Mouse (Mus musculus) forebrain, embryonic 14.5 days (tissue): Measurements from ENCODE around the gene Itpkb. TPM values are rescaled to one million over a fixed set of nuclear protein-coding genes. Genes with fewer than 3 reads are reported as not detected.

ENCODE experiments used
- ATAC-seq: fragments of 200-750 bp; cut with Nextera tagmentation; 2 replicates; pipeline ENCODE4 v1.8.0; 2017; ENCODE audit warnings: mild to moderate bottlenecking, moderate library complexity
- DNase-seq: peaks from one replicate; pipeline ENCODE4 v3.0.0-alpha.2; 2015; ENCODE audit warnings: low spot score
- H3K27ac ChIP-seq: fragments of 300-500 bp; sonication (generic); 2 replicates; pipeline ENCODE4 v1.5.1; 2014; ENCODE audit warnings: low read depth, mild to moderate bottlenecking, control low read depth, low read length, moderate library complexity
- H3K27me3 ChIP-seq: fragments of 300-500 bp; sonication (generic); replicated peaks from 2 replicates; pipeline ENCODE4 v1.6.1; 2014; ENCODE audit warnings: low read length, control low read depth, mixed read lengths; ENCODE audit not compliant: control insufficient read depth, insufficient read depth
- H3K36me3 ChIP-seq: fragments of 300-500 bp; sonication (generic); 2 replicates; pipeline ENCODE4 v1.6.1; 2014; ENCODE audit warnings: low read length, control low read depth; ENCODE audit not compliant: control insufficient read depth, insufficient read depth
- H3K4me1 ChIP-seq: fragments of 300-500 bp; sonication (generic); 2 replicates; pipeline ENCODE4 v1.6.1; 2014; ENCODE audit warnings: antibody characterized with exemption, low read length, control low read depth; ENCODE audit not compliant: control insufficient read depth, insufficient read depth
- H3K4me2 ChIP-seq: fragments of 300-500 bp; sonication (generic); 2 replicates; pipeline ENCODE4 v1.6.1; 2014; ENCODE audit warnings: mild to moderate bottlenecking, control low read depth, low read length
- H3K4me3 ChIP-seq: fragments of 300-500 bp; sonication (generic); 2 replicates; pipeline ENCODE4 v1.5.1; 2014; ENCODE audit warnings: low read depth, low read length, control low read depth
- H3K9ac ChIP-seq: fragments of 300-500 bp; sonication (generic); 2 replicates; pipeline ENCODE4 v1.6.1; 2014; ENCODE audit warnings: mild to moderate bottlenecking, low read length, control low read depth, moderate library complexity
- H3K9me3 ChIP-seq: fragments of 300-500 bp; sonication (generic); replicated peaks from 2 replicates; pipeline ENCODE4 v1.6.1; 2016; ENCODE audit warnings: low read length, control low read depth, mixed read lengths; ENCODE audit not compliant: control insufficient read depth
- WGBS: fragments of 180-500 bp; shearing (Covaris S2); extraction: QIAGEN DNeasy Blood & Tissue Kit; methylation state at CpG from one replicate; pipeline ENCODE4 v1.1.7; 2014; 5-methylcytosine and 5-hydroxymethylcytosine counted together
- polyA plus RNA-seq: library from polyadenylated mRNA; unstranded; fragments of >200 nt; fragmentation: Nextera tagmentation; extraction: Ambion mirVana; gene quantifications from 2 replicates; pipeline ENCODE4 v1.2.1, GENCODE M21; 2014

Itpkb gene
- polyA plus RNA-seq, 1 experiment from 2014 or later = 1.3 TPM

DNA sequence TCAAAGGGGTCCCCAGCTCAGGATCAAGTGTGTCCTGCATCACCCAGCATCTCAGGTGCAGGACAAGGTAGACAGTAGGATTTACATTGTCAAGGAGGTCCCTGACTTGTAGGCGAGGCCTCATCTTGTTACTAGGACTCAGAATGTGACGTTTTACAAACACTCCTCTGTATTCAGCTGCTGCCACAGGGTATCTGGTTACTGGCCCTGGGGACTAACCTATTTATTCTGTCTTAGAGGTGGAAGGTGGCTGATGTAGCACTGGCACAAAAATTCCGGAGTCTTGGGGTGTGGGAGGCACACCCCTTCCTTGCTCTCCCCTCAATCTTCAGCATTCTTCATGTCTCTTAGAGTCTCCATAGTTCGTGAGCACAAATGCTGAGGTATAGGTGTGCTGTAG is 16.8 kb downstream of the Itpkb start:
- 63% methylated on average over 4 of the region's 4 CpGs for WGBS
- no peak for ATAC-seq

DNA sequence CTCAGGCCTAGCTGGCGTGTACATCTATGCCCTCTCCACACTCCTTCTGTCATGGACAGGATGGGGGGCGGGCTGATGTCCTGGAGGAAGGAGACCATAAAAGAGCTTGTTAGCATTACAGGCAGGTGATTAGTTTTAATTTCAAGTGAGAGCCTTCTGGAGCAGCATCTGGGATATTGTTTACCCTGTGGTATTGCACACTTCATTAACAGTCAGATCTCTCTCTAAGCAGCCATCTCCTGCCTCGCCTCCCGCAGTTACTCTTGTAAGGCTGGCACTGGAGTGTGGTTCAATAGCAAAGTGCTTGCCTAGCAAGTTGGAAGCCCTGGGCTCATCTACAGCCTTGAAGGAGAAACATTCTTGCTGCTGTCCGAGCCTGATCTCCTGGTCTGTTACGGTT is 17.6 kb downstream of the Itpkb start:
- peaks cover 8% of the 10 kb centered on the region for H3K4me1 ChIP-seq
- H3K9me3 ChIP-seq = no peaks in the 10 kb centered on the region
- H3K27ac ChIP-seq = peak overlapping the region; percentile 17; the same call in 1 of the 2 replicates
- H3K4me3 ChIP-seq = no peak overlapping the region
- WGBS = 58% methylated on average over 6 of the region's 6 CpGs
- no peak overlapping the region for H3K9ac ChIP-seq
- ATAC-seq (no peak), DNase-seq (no peak)
- no peaks in the 10 kb centered on the region for H3K27me3 ChIP-seq
- no peaks in the 10 kb centered on the region for H3K36me3 ChIP-seq
- H3K4me2 ChIP-seq = no peak overlapping the region

More for the DNA sequence above, 16.8 kb downstream of the Itpkb start:
- H3K27me3 ChIP-seq = no peaks in the 10 kb centered on the region
- H3K4me1 ChIP-seq = peaks cover 8% of the 10 kb centered on the region
- H3K27ac ChIP-seq = no peak overlapping the region
- DNase-seq = no peak
- no peaks in the 10 kb centered on the region for H3K36me3 ChIP-seq
- H3K9me3 ChIP-seq = no peaks in the 10 kb centered on the region
- H3K4me3 ChIP-seq = no peak overlapping the region
- H3K9ac ChIP-seq = no peak overlapping the region
- H3K4me2 ChIP-seq = no peak overlapping the region

DNA sequence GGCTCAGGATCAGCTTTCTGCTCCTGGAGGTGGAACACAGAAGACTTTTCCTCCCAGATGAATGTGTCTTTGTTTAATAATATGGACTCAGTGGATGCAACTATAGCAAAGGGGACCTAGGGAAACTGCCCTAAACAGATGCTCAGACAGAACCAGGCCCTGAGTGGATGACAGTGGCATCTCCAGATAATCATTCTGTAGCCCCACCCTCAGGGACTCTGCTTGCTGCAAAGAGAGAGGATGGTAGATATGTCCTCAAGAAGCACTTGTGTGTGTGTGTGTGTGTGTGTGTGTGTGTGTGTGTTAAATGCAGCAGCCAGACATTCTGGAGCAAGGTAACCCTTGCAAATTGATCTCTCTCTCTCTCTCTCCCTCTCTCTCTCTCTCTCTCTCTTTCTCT is 18.8 kb downstream of the Itpkb start:
- Histone ChIP-seq H3K36me3 (no peaks in the 10 kb centered on the region), H3K9ac (no peak overlapping the region), H3K4me3 (no peak overlapping the region), H3K27ac (no peak overlapping the region), H3K9me3 (no peaks in the 10 kb centered on the region), H3K4me1 (peaks cover 8% of the 10 kb centered on the region), H3K4me2 (no peak overlapping the region), H3K27me3 (no peaks in the 10 kb centered on the region)
- no peak for DNase-seq
- no peak for ATAC-seq

DNA sequence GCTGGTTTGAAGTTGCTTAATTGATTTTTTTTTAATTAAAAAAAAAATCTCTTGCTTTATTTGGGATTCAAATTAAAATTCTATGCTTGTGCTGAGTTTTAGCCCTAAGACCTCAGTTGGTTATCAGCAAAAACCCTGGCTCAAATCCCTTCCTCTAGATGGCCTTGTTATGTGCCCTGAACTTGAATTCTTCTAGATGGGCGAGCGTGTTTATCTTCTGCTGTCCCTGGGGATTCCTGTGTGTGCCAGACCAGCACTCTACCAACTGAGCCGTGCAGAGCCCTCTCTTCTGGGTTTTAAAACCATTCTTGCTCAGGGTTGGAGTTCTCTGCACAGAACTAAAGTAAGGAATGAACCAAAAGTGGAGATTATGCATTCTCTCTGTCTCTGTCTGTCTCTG is 22.0 kb downstream of the Itpkb start:
- Histone ChIP-seq H3K4me2 (no peak overlapping the region), H3K27ac (no peak overlapping the region), H3K9me3 (no peaks in the 10 kb centered on the region), H3K4me1 (peaks cover 8% of the 10 kb centered on the region), H3K9ac (no peak overlapping the region), H3K4me3 (no peak overlapping the region), H3K27me3 (no peaks in the 10 kb centered on the region), H3K36me3 (no peaks in the 10 kb centered on the region)
- no peak for ATAC-seq
- DNase-seq = no peak
- WGBS = 75% methylated on average over 3 of the region's 3 CpGs

DNA sequence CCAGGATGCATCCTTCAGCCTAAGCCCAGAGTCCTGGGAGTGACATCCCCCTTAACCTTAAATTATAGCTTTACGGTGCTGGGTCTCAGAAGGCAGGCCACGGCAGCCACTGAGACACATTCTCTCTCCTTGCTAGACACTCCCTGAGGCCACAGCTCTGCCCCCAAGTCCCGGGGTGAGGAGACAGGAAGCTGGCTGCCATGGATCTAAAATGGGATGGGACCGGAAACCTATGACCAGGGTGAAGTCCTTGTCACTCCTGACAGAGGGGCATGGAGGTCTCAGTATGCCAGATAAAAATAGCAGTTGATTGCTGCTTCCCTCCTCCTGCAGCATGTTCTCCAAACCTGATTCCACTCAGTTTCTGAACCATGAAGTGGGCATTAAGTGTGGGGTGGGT is 23.8 kb downstream of the Itpkb start:
- no peaks in the 10 kb centered on the region for H3K36me3 ChIP-seq
- H3K4me1 ChIP-seq = 0 out of 2 replicates have a peak, but pooled peaks cover 2% of the 10 kb centered on the region
- H3K9ac ChIP-seq = no peak overlapping the region
- no peaks in the 10 kb centered on the region for H3K9me3 ChIP-seq
- WGBS = 79% methylated on average over 4 of the region's 4 CpGs
- ATAC-seq (no peak), DNase-seq (no peak)
- no peak overlapping the region for H3K4me2 ChIP-seq
- H3K4me3 ChIP-seq = no peak overlapping the region
- no peaks in the 10 kb centered on the region for H3K27me3 ChIP-seq
- H3K27ac ChIP-seq = no peak overlapping the region

DNA sequence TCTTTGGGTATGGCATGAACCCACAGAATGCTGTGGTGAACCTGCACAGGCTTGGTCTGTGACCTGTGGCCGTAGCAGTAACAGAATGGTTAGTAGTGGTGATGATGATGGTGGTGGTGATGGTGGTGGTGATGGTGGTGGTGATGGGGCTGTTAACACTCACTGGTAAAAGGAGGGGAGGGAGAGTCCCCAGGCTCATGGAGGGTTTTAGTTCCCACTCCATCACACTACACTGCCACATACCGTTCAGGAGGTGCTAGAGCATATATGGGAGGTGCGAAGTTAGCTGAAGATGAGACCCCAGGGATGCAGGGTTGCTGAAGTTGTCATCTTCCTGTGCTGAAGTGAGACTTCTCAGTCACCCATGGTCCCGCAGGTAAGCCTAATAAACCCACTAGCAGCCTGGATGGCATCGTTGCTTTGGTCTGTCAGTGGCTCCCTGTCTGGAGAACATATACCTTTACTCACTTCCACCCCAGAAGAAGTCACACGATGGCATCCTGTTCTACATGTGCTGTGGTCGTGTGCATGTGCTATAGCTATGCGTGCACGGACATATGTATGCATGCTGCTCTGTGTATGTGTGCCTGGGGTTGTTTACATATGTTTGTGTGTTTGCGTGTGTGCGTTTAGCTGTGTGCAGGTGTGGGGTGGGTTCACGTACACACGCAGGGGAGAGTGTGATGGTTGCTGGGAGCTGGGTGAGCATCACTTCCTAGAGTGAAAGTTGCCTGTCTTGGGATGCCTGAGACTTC is 24.9 kb downstream of the Itpkb start:
- Histone ChIP-seq H3K4me1 (0 out of 2 replicates have a peak, but pooled peaks cover 2% of the 10 kb centered on the region), H3K27me3 (no peaks in the 10 kb centered on the region), H3K9me3 (no peaks in the 10 kb centered on the region), H3K4me2 (no peak overlapping the region), H3K9ac (no peak overlapping the region), H3K36me3 (no peaks in the 10 kb centered on the region), H3K4me3 (no peak overlapping the region), H3K27ac (no peak overlapping the region)
- 91% methylated on average over 13 of the region's 13 CpGs for WGBS
- DNase-seq (no peak), ATAC-seq (no peak)

DNA sequence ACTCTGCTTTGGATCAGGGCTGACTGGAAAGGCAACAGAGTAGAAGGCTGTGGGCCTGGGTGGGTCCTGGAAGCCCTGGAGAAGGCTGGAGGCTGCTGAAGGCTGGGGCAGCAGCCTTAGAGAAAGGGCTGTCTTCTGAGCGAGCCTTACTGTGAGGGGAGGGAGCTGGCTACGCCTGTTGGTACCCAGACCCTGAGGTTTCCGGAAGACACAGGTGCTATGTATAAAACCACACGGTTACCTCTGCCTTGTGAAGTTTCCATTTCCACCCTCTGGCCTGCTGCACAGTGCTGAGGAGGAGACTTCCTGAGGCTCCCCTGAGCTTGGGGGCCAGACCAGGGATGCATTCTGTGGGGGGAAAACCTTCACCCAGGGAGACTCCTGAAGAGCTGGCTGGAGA is 25.9 kb downstream of the Itpkb start:
- DNase-seq = no peak
- 80% methylated on average over 4 of the region's 4 CpGs for WGBS
- 0 out of 2 replicates have a peak, but pooled peaks cover 2% of the 10 kb centered on the region for H3K4me1 ChIP-seq

DNA sequence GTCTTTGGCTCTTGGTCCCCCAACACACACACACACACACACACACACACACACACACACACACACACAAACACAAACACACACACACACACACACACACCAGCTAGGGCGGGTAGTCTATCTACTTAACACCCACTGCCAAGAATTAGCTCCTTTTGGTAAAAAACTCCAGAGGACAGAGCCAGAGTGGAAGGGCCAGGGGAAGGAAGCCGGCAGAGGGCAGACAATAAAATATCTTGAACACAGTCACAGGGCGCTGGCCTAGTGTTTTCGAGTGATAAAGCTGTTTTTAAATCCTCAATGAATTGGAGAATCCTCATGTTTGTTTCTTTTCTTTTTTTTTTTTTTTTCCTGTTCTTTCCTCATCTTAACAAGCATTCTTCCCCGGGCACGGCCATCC is 26.6 kb downstream of the Itpkb start:
- no peak for ATAC-seq
- no peak overlapping the region for H3K27ac ChIP-seq
- H3K9me3 ChIP-seq = no peaks in the 10 kb centered on the region
- H3K4me1 ChIP-seq = no peaks in the 10 kb centered on the region
- DNase-seq = no peak
- WGBS = 83% methylated on average over 6 of the region's 6 CpGs
- no peak overlapping the region for H3K9ac ChIP-seq
- H3K4me3 ChIP-seq = no peak overlapping the region
- H3K36me3 ChIP-seq = no peaks in the 10 kb centered on the region
- H3K27me3 ChIP-seq = no peaks in the 10 kb centered on the region
- H3K4me2 ChIP-seq = no peak overlapping the region

More for the DNA sequence above, 25.9 kb downstream of the Itpkb start:
- no peak for ATAC-seq
- Histone ChIP-seq H3K27ac (no peak overlapping the region), H3K9ac (no peak overlapping the region), H3K4me3 (no peak overlapping the region), H3K4me2 (no peak overlapping the region), H3K27me3 (no peaks in the 10 kb centered on the region), H3K9me3 (no peaks in the 10 kb centered on the region), H3K36me3 (no peaks in the 10 kb centered on the region)

DNA sequence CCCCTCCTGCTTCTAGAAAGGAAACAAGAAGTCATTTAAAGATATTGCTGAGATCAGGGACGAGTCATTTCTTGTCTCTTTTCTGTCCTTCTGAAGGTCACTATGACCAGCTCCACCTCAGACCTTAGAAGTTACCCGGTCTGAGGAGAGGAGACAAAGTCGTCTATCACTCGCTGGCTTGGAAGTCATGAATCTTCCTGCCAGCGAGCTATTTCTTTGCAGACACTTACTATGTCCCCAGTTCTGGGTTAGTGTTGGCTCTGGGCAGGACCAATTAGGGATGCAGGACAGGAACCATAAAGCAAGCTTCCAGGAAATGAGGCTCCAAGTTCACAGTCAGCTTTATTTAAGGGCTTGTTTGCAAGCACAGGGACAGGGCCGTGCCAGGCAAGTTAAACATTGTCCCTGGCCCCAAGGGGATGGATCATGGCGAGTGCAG is 27.6 kb downstream of the Itpkb start:
- Histone ChIP-seq H3K27ac (no peak overlapping the region), H3K4me3 (no peak overlapping the region), H3K36me3 (no peaks in the 10 kb centered on the region), H3K9ac (no peak overlapping the region), H3K4me2 (no peak overlapping the region), H3K4me1 (no peaks in the 10 kb centered on the region), H3K9me3 (no peaks in the 10 kb centered on the region), H3K27me3 (no peaks in the 10 kb centered on the region)
- no peak for DNase-seq
- ATAC-seq = no peak
- 86% methylated on average over 7 of the region's 7 CpGs for WGBS
